Mouse (Mus musculus) kidney, postnatal 36 days (tissue): Measurements from ENCODE around the gene Gm3233.
"Not testable (repeated sequence)": the region's sequence is repeated elsewhere in the genome, so short reads cannot be mapped to it uniquely, and the experiment has no call there.

Experiments used
- DNase-seq, 2 experiments: peaks; one replicate each; pipeline ENCODE4 v3.0.0; 2021 to 2022; ENCODE audit warnings: mixed read lengths in 2 of 2

Gene Gm3233

DNA sequence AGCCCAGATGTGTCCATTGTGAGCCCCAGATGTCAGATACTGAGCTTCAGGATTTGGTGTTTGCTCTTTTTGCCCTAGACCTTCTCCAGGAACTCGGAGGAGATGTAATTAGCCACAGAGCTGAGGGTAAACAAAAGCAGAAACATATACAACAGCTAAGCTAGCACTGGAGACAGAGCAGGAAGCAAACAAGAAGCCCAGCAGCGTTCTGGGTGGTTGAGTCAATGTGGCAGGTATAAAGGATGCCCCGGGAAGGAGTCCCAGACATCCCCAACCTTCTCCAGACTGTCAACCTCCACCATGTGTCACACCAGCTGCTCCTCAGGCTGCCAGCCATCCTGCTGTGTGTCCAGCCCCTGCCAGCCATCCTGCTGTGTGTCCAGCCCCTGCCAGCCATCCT is 33.3 kb downstream of the Gm3233 start, which contains the start of gene Gm10100:
TSS of gene Gm10100 (plus strand) at position 301 of the 400 bp plus-strand sequence.
- DNase-seq, result no peak

DNA sequence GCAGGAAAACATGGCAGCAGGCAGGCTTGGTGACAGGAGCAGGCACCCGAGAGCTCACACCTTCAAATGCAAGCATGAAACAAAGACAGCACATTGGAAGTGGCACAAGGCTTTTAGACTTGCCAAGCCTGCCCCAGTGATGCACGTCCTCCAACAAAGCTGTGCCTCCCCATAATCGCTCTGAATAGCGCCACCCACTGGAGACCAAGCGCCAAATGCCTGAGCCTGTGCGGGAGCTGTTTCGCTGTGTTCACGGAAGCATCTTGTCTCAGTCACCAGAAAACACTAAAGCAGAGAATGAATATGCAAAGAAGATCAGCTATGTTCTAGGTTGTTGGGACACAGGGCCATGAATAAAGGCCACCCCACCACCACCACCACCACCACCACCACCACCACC is 34.6 kb downstream of the Gm3233 start:
- no peak for DNase-seq

DNA sequence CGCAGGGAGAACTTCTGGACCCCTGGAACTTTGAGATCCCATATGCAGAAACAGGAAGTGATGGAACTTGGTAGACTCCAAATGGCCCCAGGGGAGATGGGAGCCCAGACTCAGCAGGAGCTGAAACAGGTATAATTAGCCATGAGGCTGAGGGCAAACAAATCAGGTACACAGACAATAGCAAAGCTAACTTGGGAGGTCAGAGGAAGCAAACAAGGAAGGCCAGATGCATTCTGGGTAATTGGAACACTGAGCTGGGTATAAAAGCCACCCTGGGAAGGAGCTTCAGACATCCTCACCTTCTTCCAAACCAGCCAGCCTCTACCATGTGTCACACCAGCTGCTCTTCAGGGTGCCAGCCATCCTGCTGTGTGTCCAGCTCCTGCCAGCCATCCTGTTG is 39.2 kb downstream of the Gm3233 start, which contains the start of gene Krtap12-1:
TSS of gene Krtap12-1 (plus strand) at position 301 of the 400 bp plus-strand sequence.
- DNase-seq, result not testable (repeated sequence)

DNA sequence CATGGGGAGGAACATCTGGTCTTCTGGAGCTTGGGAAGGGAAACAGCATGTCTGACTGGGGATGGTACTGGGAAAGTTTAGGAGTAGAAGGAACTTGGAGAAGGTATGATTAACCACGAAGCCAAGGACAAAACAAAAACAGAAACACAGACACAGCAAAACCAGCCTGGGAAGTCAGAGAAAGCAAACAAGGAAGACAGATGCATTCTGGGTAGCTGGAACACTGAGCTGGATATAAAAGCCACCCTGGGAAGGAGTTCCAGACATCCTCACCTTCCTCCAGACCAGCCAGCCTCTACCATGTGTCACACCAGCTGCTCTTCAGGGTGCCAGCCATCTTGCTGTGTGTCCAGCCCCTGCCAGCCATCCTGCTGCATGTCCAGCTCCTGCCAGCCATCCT is 44.0 kb downstream of the Gm3233 start, which contains the start of gene Gm10142:
TSS of gene Gm10142 (plus strand) at position 301 of the 400 bp plus-strand sequence.
- no peak for DNase-seq

DNA sequence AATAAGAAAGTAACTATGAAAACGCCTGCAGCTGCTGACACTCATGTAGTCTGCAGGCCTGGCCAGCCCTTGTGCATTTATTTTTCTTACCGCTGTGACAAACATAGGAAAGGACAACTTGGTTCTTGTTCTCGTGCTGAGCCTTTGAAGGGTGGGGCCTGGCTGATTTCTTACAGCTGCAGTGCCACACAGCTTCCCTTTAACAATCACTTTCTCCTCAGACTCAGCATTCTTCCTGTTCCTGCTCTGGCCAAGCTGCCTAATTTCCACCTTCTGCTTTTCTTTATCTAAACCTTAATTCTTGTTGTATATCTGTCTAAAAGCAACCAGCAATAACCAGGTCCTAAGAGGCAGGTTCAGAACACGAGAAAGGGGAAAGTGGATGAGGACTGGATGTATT is 45.7 kb downstream of the Gm3233 start:
- no peak for DNase-seq

DNA sequence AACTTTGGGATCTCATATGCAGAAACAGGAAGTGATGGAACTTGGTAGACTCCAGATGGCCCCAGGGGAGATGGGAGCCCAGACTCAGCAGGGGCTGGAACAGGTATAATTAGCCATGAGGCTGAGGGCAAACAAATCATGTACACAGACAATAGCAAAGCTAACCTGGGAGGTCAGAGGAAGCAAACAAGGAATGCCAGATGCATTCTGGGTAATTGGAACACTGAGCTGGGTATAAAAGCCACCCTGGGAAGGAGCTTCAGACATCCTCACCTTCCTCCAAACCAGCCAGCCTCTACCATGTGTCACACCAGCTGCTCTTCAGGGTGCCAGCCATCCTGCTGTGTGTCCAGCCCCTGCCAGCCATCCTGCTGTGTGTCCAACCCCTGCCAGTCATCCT is 48.3 kb downstream of the Gm3233 start, which contains the start of gene Gm10024:
TSS of gene Gm10024 (plus strand) at position 301 of the 400 bp plus-strand sequence.
- not testable (repeated sequence) for DNase-seq

DNA sequence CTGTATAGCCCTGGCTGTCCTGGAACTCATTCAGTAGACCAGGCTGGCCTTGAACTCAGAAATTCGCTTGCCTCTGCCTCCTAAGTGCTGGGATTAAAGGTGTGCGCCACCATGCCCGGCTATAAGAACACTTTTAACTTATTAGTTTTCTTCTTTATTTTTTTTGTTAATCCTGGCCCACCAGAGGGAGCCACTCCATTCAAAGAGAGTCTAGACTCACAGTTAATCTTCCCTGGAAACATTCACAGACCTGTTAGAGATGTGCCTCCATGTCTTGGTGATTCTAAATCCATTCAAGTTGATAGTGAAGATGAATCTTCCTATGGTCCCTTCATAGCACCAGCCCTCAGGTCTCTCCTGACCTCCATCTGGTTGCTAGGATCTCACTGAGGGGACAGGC is 49.7 kb downstream of the Gm3233 start:
- no peak for DNase-seq
